Comparison of ENCODE assay signal across 24 mouse cellular contexts in the genomic region with DNA sequence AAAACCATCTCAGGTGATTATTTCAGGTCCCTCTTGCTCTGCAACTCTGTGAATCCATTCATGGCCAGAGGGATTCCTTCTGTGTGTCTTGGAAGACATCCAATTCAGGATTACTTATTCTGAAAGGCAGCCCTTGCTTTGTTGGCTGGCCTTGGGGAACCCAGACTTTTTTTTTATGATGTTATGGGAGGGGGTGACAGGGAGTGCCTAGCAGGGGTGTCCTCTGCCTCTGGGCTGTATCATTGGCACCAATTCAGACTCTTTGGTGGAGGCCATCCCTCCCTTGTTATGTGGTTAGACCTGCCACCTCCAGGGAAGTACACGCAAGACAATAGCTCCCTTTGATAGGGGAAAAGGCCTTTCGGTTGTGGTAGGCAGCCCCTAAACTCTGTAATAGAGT. TPM values are rescaled to one million over a fixed set of nuclear protein-coding genes. Genes with fewer than 3 reads are reported as not detected.
DNase-seq lines count a peak whose midpoint lies in the region; ATAC-seq and TF ChIP-seq lines count a peak whose summit lies in the region.
"Had no signal": no experiment of that assay in that cellular context is flagged by ENCODE, and none has a peak within 500 bp of the region (broad histone marks: within the 10 kb centered on the region; RNA-seq: fewer than 3 reads in every experiment).

No protein-coding gene starts in this region.

- CTCF ChIA-PET in Patski (lab: Charles Lee) = interaction anchor here (1.0 to 2.2 kb wide), 3 partner anchors 10 to 39 kb away, joined by 3 to 6 read pairs (median 4); no protein-coding TSS in a partner anchor

- intact Hi-C loops in left cerebral cortex, postnatal 14 days (cut with DNase I) = no loop called here

- TF ChIP-seq CTCF in Patski (IDR thresholded peaks at IDR 0.05) = no peak
- TF ChIP-seq CTCF in intestine, postnatal 0 days (IDR thresholded peaks at IDR 0.05; ENCODE audit: low read depth) = no peak

- no peak overlapping the region for H3K4me2 ChIP-seq in limb, embryonic 14.5 days (replicated peaks; ENCODE audit: low read depth, low read length, severe bottlenecking)
- no peak overlapping the region for H3K4me2 ChIP-seq in intestine, postnatal 0 days (replicated peaks; ENCODE audit: low read depth)
- H3K4me2 ChIP-seq: forebrain, embryonic 15.5 days; hindbrain, embryonic 13.5 days; midbrain, embryonic 11.5 days; neural tube, embryonic 13.5 days had no signal

- DNase-seq in limb, embryonic 14.5 days (ENCODE audit: low spot score) = peak; percentile 60
- DNase-seq in limb, embryonic 10.5 days (ENCODE audit: low spot score) = no peak
- DNase-seq in Patski (ENCODE audit: low read depth, low spot score) = peak; percentile 71
- no peak for DNase-seq in layer of hippocampus, adult 11-12 months (ENCODE audit: low spot score)
- no peak for DNase-seq in cerebellum, adult 9-11 months
- DNase-seq in left cerebral cortex, postnatal 14 days (ENCODE audit: low spot score in 2 of 2) = no peak
- DNase-seq: cerebellum, adult 18-20 months; cerebellum, postnatal 36 days; gastrocnemius, postnatal 25 days; heart, postnatal 10 days; kidney, adult 18-20 months; layer of hippocampus, postnatal 36 days; lung, adult 18-20 months had no signal

- in situ Hi-C loops in Patski (cut with MboI; ENCODE audit: low pct_unique_long_range_greater_than_20kb) = no loop called here

- H3K9me3 ChIP-seq in limb, embryonic 14.5 days (ENCODE audit: control insufficient read depth, low read length) = no peaks in the 10 kb centered on the region
- H3K9me3 ChIP-seq in limb, embryonic 10.5 days (replicated peaks) = no peaks in the 10 kb centered on the region
- H3K9me3 ChIP-seq in intestine, postnatal 0 days (ENCODE audit: control insufficient read depth) = no peaks in the 10 kb centered on the region
- H3K9me3 ChIP-seq: forebrain, embryonic 15.5 days; heart, embryonic 10.5 days; hindbrain, embryonic 13.5 days; neural tube, embryonic 13.5 days had no signal

- H3K4me3 ChIP-seq in limb, embryonic 14.5 days (replicated peaks; ENCODE audit: low read length) = no peak overlapping the region
- no peak overlapping the region for H3K4me3 ChIP-seq in limb, embryonic 10.5 days
- no peak overlapping the region for H3K4me3 ChIP-seq in brown adipose tissue, adult 24 weeks (ENCODE audit: insufficient read depth, low read depth, low read length)
- no peak overlapping the region for H3K4me3 ChIP-seq in intestine, postnatal 0 days (ENCODE audit: low read depth, low read length)
- H3K4me3 ChIP-seq: erythroblast, embryonic 14.5 days; forebrain, embryonic 15.5 days; heart, embryonic 10.5 days; hindbrain, embryonic 13.5 days; layer of hippocampus, adult 2 months; neural tube, embryonic 13.5 days had no signal

- WGBS in limb, embryonic 14.5 days = 45% methylated on average over 2 of the region's 2 CpGs
- WGBS in limb, embryonic 10.5 days = 65% methylated on average over 2 of the region's 2 CpGs
- WGBS in intestine, postnatal 0 days = 43% methylated on average over 2 of the region's 2 CpGs

- POLR2A ChIA-PET in Patski (lab: Charles Lee) = no interaction called here

- ATAC-seq in limb, embryonic 14.5 days (ENCODE audit: low FRiP score, low read depth) = no peak
- no peak for ATAC-seq in Patski
- peak; percentile 37; the same call in 1 of the 2 replicates for ATAC-seq in intestine, postnatal 0 days
- ATAC-seq: forebrain, embryonic 15.5 days had no signal

- H3K27ac ChIP-seq in limb, embryonic 14.5 days (replicated peaks; ENCODE audit: low read depth, low read length) = no peak overlapping the region
- H3K27ac ChIP-seq in limb, embryonic 10.5 days = no peak overlapping the region
- H3K27ac ChIP-seq in brown adipose tissue, adult 24 weeks (replicated peaks; ENCODE audit: low read depth, low read length) = peak overlapping the region; percentile 9; the same call in 1 of the 2 replicates
- H3K27ac ChIP-seq in intestine, postnatal 0 days (ENCODE audit: low read depth, low read length) = no peak overlapping the region
- H3K27ac ChIP-seq: forebrain, embryonic 15.5 days; heart, embryonic 10.5 days; hindbrain, embryonic 13.5 days; kidney, postnatal 0 days; layer of hippocampus, adult 2 months; macrophage; neural tube, embryonic 13.5 days had no signal

- peaks cover 8% of the 10 kb centered on the region; the same call in 1 of the 2 replicates for H3K4me1 ChIP-seq in limb, embryonic 14.5 days (ENCODE audit: control insufficient read depth, insufficient read depth, low read length)
- peaks cover 5% of the 10 kb centered on the region for H3K4me1 ChIP-seq in limb, embryonic 10.5 days
- peaks cover 43% of the 10 kb centered on the region for H3K4me1 ChIP-seq in brown adipose tissue, adult 24 weeks (ENCODE audit: control insufficient read depth, insufficient read depth, insufficient read length, low read length)
- peaks cover 6% of the 10 kb centered on the region; the same call in 1 of the 2 replicates for H3K4me1 ChIP-seq in intestine, postnatal 0 days (replicated peaks; ENCODE audit: control insufficient read depth, insufficient read depth, low read length)

- no peaks in the 10 kb centered on the region for H3K36me3 ChIP-seq in limb, embryonic 14.5 days (ENCODE audit: control insufficient read depth, insufficient read depth, low read length)
- no peaks in the 10 kb centered on the region for H3K36me3 ChIP-seq in limb, embryonic 10.5 days
- no peaks in the 10 kb centered on the region for H3K36me3 ChIP-seq in intestine, postnatal 0 days (ENCODE audit: control insufficient read depth, insufficient read depth)
- H3K36me3 ChIP-seq: forebrain, embryonic 15.5 days; heart, embryonic 10.5 days; hindbrain, embryonic 13.5 days; neural tube, embryonic 13.5 days had no signal

- no peak overlapping the region for H3K9ac ChIP-seq in limb, embryonic 14.5 days (ENCODE audit: low read depth, low read length, severe bottlenecking)
- H3K9ac ChIP-seq in intestine, postnatal 0 days (ENCODE audit: low read depth, low read length) = no peak overlapping the region
- H3K9ac ChIP-seq: forebrain, embryonic 15.5 days; hindbrain, embryonic 13.5 days; neural tube, embryonic 13.5 days had no signal

- no peak for TF ChIP-seq POLR2A in limb, embryonic 14.5 days (IDR thresholded peaks at IDR 0.05; ENCODE audit: borderline replicate concordance, extremely low read depth, insufficient read depth, insufficient read length)

- no peaks in the 10 kb centered on the region for H3K27me3 ChIP-seq in limb, embryonic 14.5 days (ENCODE audit: control insufficient read depth, insufficient read depth, low read length)
- peaks cover 2% of the 10 kb centered on the region for H3K27me3 ChIP-seq in limb, embryonic 10.5 days (ENCODE audit: low read depth, poor library complexity, severe bottlenecking)
- H3K27me3 ChIP-seq in Patski = no peaks in the 10 kb centered on the region
- no peaks in the 10 kb centered on the region for H3K27me3 ChIP-seq in intestine, postnatal 0 days (replicated peaks; ENCODE audit: control insufficient read depth, insufficient read depth, low read length)
- H3K27me3 ChIP-seq: forebrain, embryonic 15.5 days; neural tube, embryonic 13.5 days had no signal

RNA-seq across cellular contexts. Expression of gene Itpkb, which starts 22.6 kb away (rescaled TPM):
- 16.2 and 17.4 TPM in 2 replicates for polyA plus RNA-seq in limb, embryonic 14.5 days (2012; rRNA removed)
- polyA plus RNA-seq in limb, embryonic 14.5 days (2014; fragmentation: Nextera tagmentation; extraction: Ambion mirVana) = 8.4 and 10.1 TPM in 2 replicates
- 6.2 and 10.1 TPM in 2 replicates for polyA plus RNA-seq in limb, embryonic 10.5 days (2016; fragmentation: Nextera tagmentation; extraction: Ambion mirVana)
- polyA plus RNA-seq in Patski (2021) = 15.4 TPM
- 15.8 and 21.6 TPM in 2 replicates for polyA plus RNA-seq in brown adipose tissue, adult 24 weeks (2012; ENCODE audit: insufficient read depth, insufficient read length, missing spikeins)
- 2.3 and 3.4 TPM in 2 replicates for polyA plus RNA-seq in intestine, postnatal 0 days (2015; fragmentation: Nextera tagmentation; extraction: Ambion mirVana)
- total RNA-seq in left cerebral cortex, postnatal 14 days (2021) = 10 to 100 TPM; 14.0 to 14.3 TPM

RNA-seq across cellular contexts. Expression of gene Psen2, which starts 44.4 kb away (rescaled TPM):
- 23.0 and 23.4 TPM in 2 replicates for polyA plus RNA-seq in limb, embryonic 14.5 days (2012; rRNA removed)
- 14.1 and 17.1 TPM in 2 replicates for polyA plus RNA-seq in limb, embryonic 14.5 days (2014; fragmentation: Nextera tagmentation; extraction: Ambion mirVana)
- polyA plus RNA-seq in limb, embryonic 10.5 days (2016; fragmentation: Nextera tagmentation; extraction: Ambion mirVana) = 6.7 and 7.1 TPM in 2 replicates
- polyA plus RNA-seq in Patski (2021) = 20.6 TPM
- polyA plus RNA-seq in brown adipose tissue, adult 24 weeks (2012; ENCODE audit: insufficient read depth, insufficient read length, missing spikeins) = 11.6 and 17.9 TPM in 2 replicates
- polyA plus RNA-seq in intestine, postnatal 0 days (2015; fragmentation: Nextera tagmentation; extraction: Ambion mirVana) = 12.3 and 14.8 TPM in 2 replicates
- 10 to 100 TPM; 18.1 to 20.8 TPM for total RNA-seq in left cerebral cortex, postnatal 14 days (2021)

Comparison
In these comparisons a context has a peak if more than half of its experiments do, and no peak if none do; other contexts are left out.
1. DNase-seq: peak in limb, embryonic 14.5 days (single experiment) and Patski (single experiment); none in limb, embryonic 10.5 days (single experiment), layer of hippocampus, adult 11-12 months (single experiment), cerebellum, adult 9-11 months (single experiment) and left cerebral cortex, postnatal 14 days (0 of 2).